Mouse (Mus musculus): Measurements from ENCODE around the gene Ppp2r3a.

Ppp2r3a gene

GRCm38 (mm10) chr9:101073041-101073986 lies 178.3 kb downstream of the Ppp2r3a start:
- peak; percentile 99 for DNase-seq

GRCm38 (mm10) chr9:101072506-101072905 lies 179.1 kb downstream of the Ppp2r3a start:
- no peak for DNase-seq

GRCm38 (mm10) chr9:101069781-101070180 lies 181.8 kb downstream of the Ppp2r3a start:
- no peak for DNase-seq

GRCm38 (mm10) chr9:101065076-101065602 lies 186.5 kb downstream of the Ppp2r3a start:
- no peak for DNase-seq

GRCm38 (mm10) chr9:101062253-101062780 lies 189.3 kb downstream of the Ppp2r3a start:
- DNase-seq = peak; percentile 61

GRCm38 (mm10) chr9:101061035-101061434 lies 190.6 kb downstream of the Ppp2r3a start:
- DNase-seq = peak; percentile 29

- DNase-seq = no peak
Observed at GRCm38 (mm10) chr9:101057156-101057555, 194.4 kb downstream of the Ppp2r3a start.
